Mouse (Mus musculus): ENCODE data around the gene Mvd. TPM values are rescaled to one million over a fixed set of nuclear protein-coding genes. Genes with fewer than 3 reads are reported as not detected.

The Mvd gene
- total and polyA plus RNA-seq, 3 experiments, result 20.6 to 25.5 TPM; not detected in 1

GRCm38 (mm10) chr8:122423217-122423616 is 20.0 kb downstream of the Mvd start:
- Histone ChIP-seq H3K27ac (ENCODE audit: control insufficient read depth, low read depth, low read length) (no peak overlapping the region), H3K4me3 (ENCODE audit: control insufficient read depth in 1 of 2, insufficient read depth in 1 of 2, low read depth in 2 of 2, low read length in 2 of 2) (no peak overlapping the region), H3K36me3 (ENCODE audit: control insufficient read depth in 1 of 2, insufficient read depth in 2 of 2, low read length in 2 of 2) (peaks cover 0 to 4% of the 10 kb centered on the region in 2 experiments; a peak in 2 of 4 replicates), H3K27me3 (ENCODE audit: control insufficient read depth in 1 of 2, insufficient read depth in 2 of 2, low read length in 2 of 2) (no peaks in the 10 kb centered on the region), H3K79me2 (ENCODE audit: control insufficient read depth, insufficient read depth, low read length, poor library complexity) (no peaks in the 10 kb centered on the region; the same call in 1 of the 2 replicates), H3K9ac (ENCODE audit: control insufficient read depth, low read depth, low read length, poor library complexity, severe bottlenecking) (no peak overlapping the region), H3K9me3 (replicated peaks; ENCODE audit: insufficient read depth, low read length) (no peaks in the 10 kb centered on the region), H3K4me1 (ENCODE audit: control insufficient read depth in 1 of 2, insufficient read depth in 2 of 2, low read length in 2 of 2) (peaks cover 3 to 8% of the 10 kb centered on the region in 2 experiments)
- TF ChIP-seq ETS1 (IDR thresholded peaks at IDR 0.05; ENCODE audit: low read depth, low read length) (no peak), USF1 (IDR thresholded peaks at IDR 0.05; ENCODE audit: low read depth, low read length) (no peak), RCOR1 (IDR thresholded peaks at IDR 0.05; ENCODE audit: low read depth, low read length) (no peak), ZMIZ1 (IDR thresholded peaks at IDR 0.05; ENCODE audit: low read depth, low read length) (no peak), MAZ (IDR thresholded peaks at IDR 0.05; ENCODE audit: low read depth, low read length) (no peak), MYB (IDR thresholded peaks at IDR 0.05; ENCODE audit: low read depth, low read length) (no peak), NRF1 (IDR thresholded peaks at IDR 0.05; ENCODE audit: insufficient read depth, low read depth, low read length, poor library complexity, severe bottlenecking) (no peak)
- no peak for DNase-seq (ENCODE audit: low read depth, low spot score)

DNA sequence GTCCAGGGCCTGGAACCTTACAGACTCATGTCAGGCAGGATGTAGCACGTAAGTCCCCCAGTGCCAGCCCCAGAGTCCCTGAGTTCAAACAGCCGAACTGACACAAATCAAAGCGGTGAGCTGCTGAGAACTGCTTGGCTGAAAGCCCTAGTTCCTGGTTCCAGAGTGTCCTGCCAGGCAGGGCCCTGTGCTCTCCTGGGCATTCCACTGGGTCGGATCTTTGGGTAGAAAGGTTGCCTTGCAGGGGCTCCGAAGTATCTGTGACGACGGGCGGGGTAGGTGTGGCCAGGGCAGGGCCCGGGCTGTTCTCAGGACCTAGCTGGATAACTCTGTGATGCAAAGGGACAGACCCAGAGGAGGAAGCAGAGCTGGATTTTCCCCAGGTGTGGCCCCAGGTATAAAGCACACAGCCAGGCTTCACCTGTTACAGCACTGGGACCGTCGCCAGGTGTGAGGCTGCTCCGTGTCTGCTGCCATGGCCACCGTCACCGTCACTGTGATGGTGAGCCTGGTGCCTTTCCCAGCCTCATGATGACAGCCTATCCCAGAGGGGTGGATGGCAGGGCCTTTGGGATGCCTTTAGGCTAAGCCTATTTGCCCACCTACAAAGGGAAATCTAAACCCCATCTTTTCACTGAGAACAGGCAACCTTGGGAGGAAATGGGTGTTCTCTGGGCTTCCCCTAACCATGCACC is 21.7 kb downstream of the Mvd start, which contains the start of gene Il17c:
Gene Il17c (plus strand): TSS at position 645 of the 695 bp plus-strand sequence.
- H3K27me3 ChIP-seq (ENCODE audit: control insufficient read depth in 1 of 2, insufficient read depth in 2 of 2, low read length in 2 of 2), result no peaks in the 10 kb centered on the region
- no peak within 1 kb of the TSS for H3K9ac ChIP-seq (ENCODE audit: control insufficient read depth, low read depth, low read length, poor library complexity, severe bottlenecking)
- no peaks in the 10 kb centered on the region for H3K4me1 ChIP-seq (ENCODE audit: control insufficient read depth in 1 of 2, insufficient read depth in 2 of 2, low read length in 2 of 2)
- H3K36me3 ChIP-seq (ENCODE audit: control insufficient read depth in 1 of 2, insufficient read depth in 2 of 2, low read length in 2 of 2), result peaks cover 0 to 3% of the 10 kb centered on the region in 2 experiments; a peak in 1 of 4 replicates
- TF ChIP-seq POLR2AphosphoS2 (IDR thresholded peaks at IDR 0.05; ENCODE audit: low read length) (no peak), TAL1 (IDR thresholded peaks at IDR 0.05; ENCODE audit: low read length) (no peak), SMC3 (IDR thresholded peaks at IDR 0.05; ENCODE audit: low read depth, low read length) (no peak), CHD2 (IDR thresholded peaks at IDR 0.05; ENCODE audit: low read length) (no peak), ZMIZ1 (IDR thresholded peaks at IDR 0.05; ENCODE audit: low read depth, low read length) (no peak), GABPA (IDR thresholded peaks at IDR 0.05; ENCODE audit: low read depth, low read length) (no peak), ETS1 (IDR thresholded peaks at IDR 0.05; ENCODE audit: low read depth, low read length) (no peak), RAD21 (IDR thresholded peaks at IDR 0.05; ENCODE audit: low read depth, low read length) (no peak), KAT2A (conservative IDR thresholded peaks at IDR 0.05; ENCODE audit: low read depth, low read length) (no peak), ELF1 (IDR thresholded peaks at IDR 0.05; ENCODE audit: low read depth, low read length) (no peak), POLR2AphosphoS5 (IDR thresholded peaks at IDR 0.05; ENCODE audit: borderline replicate concordance, low read depth, low read length) (no peak), TBP (IDR thresholded peaks at IDR 0.05; ENCODE audit: low read depth, low read length) (no peak), ZKSCAN1 (IDR thresholded peaks at IDR 0.05; ENCODE audit: low read depth, low read length) (no peak), RCOR1 (IDR thresholded peaks at IDR 0.05; ENCODE audit: low read depth, low read length) (no peak), HCFC1 (IDR thresholded peaks at IDR 0.05; ENCODE audit: low read depth, low read length) (no peak)
- H3K27ac ChIP-seq (ENCODE audit: control insufficient read depth, low read depth, low read length), result no peak within 1 kb of the TSS
- no peak for DNase-seq (ENCODE audit: low read depth, low spot score)
- no peaks in the 10 kb centered on the region for H3K79me2 ChIP-seq (ENCODE audit: control insufficient read depth, insufficient read depth, low read length, poor library complexity)
- no peaks in the 10 kb centered on the region for H3K9me3 ChIP-seq (replicated peaks; ENCODE audit: insufficient read depth, low read length)
- no peak within 1 kb of the TSS for H3K4me3 ChIP-seq (ENCODE audit: control insufficient read depth in 1 of 2, insufficient read depth in 1 of 2, low read depth in 2 of 2, low read length in 2 of 2)

Measured in MEL (cell line).